ENCODE assay signal across 8 mouse cellular contexts in the genomic region with DNA sequence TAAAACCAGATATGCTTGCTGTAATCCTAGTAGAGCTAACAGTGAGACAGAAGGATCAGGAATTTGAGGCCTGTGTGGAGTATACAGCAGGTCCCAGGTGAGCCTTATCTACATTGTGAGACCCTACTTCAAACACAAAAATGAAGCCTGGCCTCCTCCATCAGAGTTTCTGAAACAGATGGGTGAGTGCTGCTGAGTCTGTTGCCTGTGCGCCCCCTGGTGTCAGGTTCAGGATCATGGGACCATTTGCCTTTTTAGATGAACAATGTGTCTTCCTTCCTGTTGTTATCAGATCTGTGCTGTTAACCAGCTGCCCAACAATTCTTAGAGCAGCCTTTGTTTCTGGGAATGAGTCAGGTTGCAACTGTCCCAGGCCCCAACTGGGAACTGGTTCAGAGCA. TPM values are rescaled to one million over a fixed set of nuclear protein-coding genes. Genes with fewer than 3 reads are reported as not detected.
DNase-seq lines count a peak whose midpoint lies in the region; ATAC-seq lines count a peak whose summit lies in the region.

No protein-coding gene starts in this region.

- peaks cover 85% of the 10 kb centered on the region for H3K36me3 ChIP-seq in heart, embryonic 12.5 days
- peaks cover 5% of the 10 kb centered on the region; the same call in 1 of the 2 replicates for H3K36me3 ChIP-seq in forebrain, embryonic 11.5 days (ENCODE audit: control insufficient read depth, insufficient read depth, low read length)
- H3K36me3 ChIP-seq in hindbrain, embryonic 16.5 days (ENCODE audit: control insufficient read depth, insufficient read depth, low read length): peaks cover 32% of the 10 kb centered on the region

- H3K4me2 ChIP-seq in heart, embryonic 12.5 days: no peak overlapping the region
- H3K4me2 ChIP-seq in forebrain, embryonic 11.5 days (ENCODE audit: low read depth, low read length, severe bottlenecking): no peak overlapping the region
- no peak overlapping the region for H3K4me2 ChIP-seq in hindbrain, embryonic 16.5 days (ENCODE audit: low read length)

- WGBS in heart, embryonic 12.5 days: 15% methylated on average over 1 of the region's 1 CpGs
- 10% methylated on average over 1 of the region's 1 CpGs for WGBS in forebrain, embryonic 11.5 days
- WGBS in hindbrain, embryonic 16.5 days: 0% methylated on average over 1 of the region's 1 CpGs

- H3K27ac ChIP-seq in heart, embryonic 12.5 days (ENCODE audit: poor library complexity, severe bottlenecking): no peak overlapping the region
- no peak overlapping the region for H3K27ac ChIP-seq in forebrain, embryonic 11.5 days (ENCODE audit: low read depth, low read length)
- no peak overlapping the region for H3K27ac ChIP-seq in hindbrain, embryonic 16.5 days (ENCODE audit: low read depth, low read length)

- H3K27me3 ChIP-seq in heart, embryonic 12.5 days (replicated peaks): no peaks in the 10 kb centered on the region
- no peaks in the 10 kb centered on the region for H3K27me3 ChIP-seq in forebrain, embryonic 11.5 days (ENCODE audit: control insufficient read depth, insufficient read depth, low read length)
- H3K27me3 ChIP-seq in hindbrain, embryonic 16.5 days (replicated peaks; ENCODE audit: control insufficient read depth, insufficient read depth, low read length): no peaks in the 10 kb centered on the region

- no peaks in the 10 kb centered on the region for H3K9me3 ChIP-seq in heart, embryonic 12.5 days (replicated peaks)
- no peaks in the 10 kb centered on the region for H3K9me3 ChIP-seq in forebrain, embryonic 11.5 days (ENCODE audit: control insufficient read depth, low read length)
- no peaks in the 10 kb centered on the region for H3K9me3 ChIP-seq in hindbrain, embryonic 16.5 days (ENCODE audit: control insufficient read depth, low read length)

- H3K4me3 ChIP-seq in heart, embryonic 12.5 days: no peak overlapping the region
- no peak overlapping the region for H3K4me3 ChIP-seq in forebrain, embryonic 11.5 days (ENCODE audit: low read depth, low read length)
- no peak overlapping the region for H3K4me3 ChIP-seq in hindbrain, embryonic 16.5 days (ENCODE audit: low read length)

- no peak for ATAC-seq in heart, embryonic 12.5 days (ENCODE audit: insufficient number of reproducible peaks, low FRiP score)
- ATAC-seq in forebrain, embryonic 11.5 days (replicated peaks; ENCODE audit: low FRiP score): 0 out of 2 replicates have a peak, but pooled peaks have one; percentile 27
- ATAC-seq in hindbrain, embryonic 16.5 days: 0 out of 2 replicates have a peak, but pooled peaks have one; percentile 50
- peak; percentile 86 for ATAC-seq in megakaryocyte-erythroid progenitor cell, adult 5-6 weeks (replicated peaks; ENCODE audit: low FRiP score, low TSS enrichment, poor library complexity, severe bottlenecking)

- H3K9ac ChIP-seq in heart, embryonic 12.5 days: no peak overlapping the region
- H3K9ac ChIP-seq in forebrain, embryonic 11.5 days (ENCODE audit: low read length): no peak overlapping the region
- H3K9ac ChIP-seq in hindbrain, embryonic 16.5 days (ENCODE audit: low read depth, low read length): no peak overlapping the region

- DNase-seq in heart, adult 18-20 months: peak; percentile 54 to 84
- peak; percentile 5 for DNase-seq in c-Kit-negative CD71-positive TER-119-positive erythroid progenitor cells, embryonic 14.5 days (ENCODE audit: low read depth, low spot score)
- peak; percentile 87 for DNase-seq in forebrain, embryonic 11.5 days (ENCODE audit: low spot score)
- DNase-seq in layer of hippocampus, postnatal 36 days: peak; percentile 80
- DNase-seq in right cerebral cortex, postnatal 4 days: peak; percentile 90

- peaks cover 4% of the 10 kb centered on the region; the same call in 1 of the 2 replicates for H3K4me1 ChIP-seq in heart, embryonic 12.5 days (replicated peaks)
- H3K4me1 ChIP-seq in forebrain, embryonic 11.5 days (replicated peaks; ENCODE audit: control insufficient read depth, insufficient read depth, low read length): no peaks in the 10 kb centered on the region
- H3K4me1 ChIP-seq in hindbrain, embryonic 16.5 days (ENCODE audit: control insufficient read depth, insufficient read depth, low read depth, low read length): no peaks in the 10 kb centered on the region

RNA-seq across cellular contexts. Expression of a gene that starts 45.7 kb away (rescaled TPM):
- 10 to 100 TPM; 22.9 to 25.5 TPM for total RNA-seq in heart, adult 18-20 months (2021)
- 111 and 118 TPM in 2 replicates for polyA plus RNA-seq in heart, embryonic 12.5 days (2016; fragmentation: Nextera tagmentation; extraction: Ambion mirVana)
- 181 and 190 TPM in 2 replicates for polyA plus RNA-seq in forebrain, embryonic 11.5 days (2014; fragmentation: Nextera tagmentation; extraction: Ambion mirVana)
- polyA plus RNA-seq in hindbrain, embryonic 16.5 days (2015; fragmentation: Nextera tagmentation; extraction: Ambion mirVana): 69.3 and 77.6 TPM in 2 replicates
- 10 to 100 TPM; 60.7 to 67.9 TPM for total RNA-seq in layer of hippocampus, postnatal 36 days (2021)
- total RNA-seq in megakaryocyte-erythroid progenitor cell, adult 5-6 weeks (2014; fragmentation: Nextera tagmentation): 120 and 133 TPM in 2 replicates
- total RNA-seq in megakaryocyte-erythroid progenitor cell, adult 5-6 weeks (2017): 80.3 and 89.5 TPM in 2 replicates

RNA-seq across cellular contexts. Expression of a gene that starts 45.8 kb away (rescaled TPM):
- total RNA-seq in heart, adult 18-20 months (2021): 10 to 100 TPM; 54.4 to 56.4 TPM
- polyA plus RNA-seq in heart, embryonic 12.5 days (2016; fragmentation: Nextera tagmentation; extraction: Ambion mirVana): 114 and 120 TPM in 2 replicates
- polyA plus RNA-seq in forebrain, embryonic 11.5 days (2014; fragmentation: Nextera tagmentation; extraction: Ambion mirVana): 186 and 198 TPM in 2 replicates
- polyA plus RNA-seq in hindbrain, embryonic 16.5 days (2015; fragmentation: Nextera tagmentation; extraction: Ambion mirVana): 154 and 170 TPM in 2 replicates
- 100 to 1,000 TPM; 154 to 159 TPM for total RNA-seq in layer of hippocampus, postnatal 36 days (2021)
- 137 TPM in 2 replicates for total RNA-seq in megakaryocyte-erythroid progenitor cell, adult 5-6 weeks (2014; fragmentation: Nextera tagmentation)
- 59.2 and 71.1 TPM in 2 replicates for total RNA-seq in megakaryocyte-erythroid progenitor cell, adult 5-6 weeks (2017)

Comparison
In these comparisons a context has a peak if more than half of its experiments do, and no peak if none do; other contexts are left out.
1. DNase-seq: peak in every context shown above with its lines; median percentile 90 in right cerebral cortex, postnatal 4 days; 87 in forebrain, embryonic 11.5 days; 80 in layer of hippocampus, postnatal 36 days; 69 in heart, adult 18-20 months; 5 in c-Kit-negative CD71-positive TER-119-positive erythroid progenitor cells, embryonic 14.5 days.